9 mouse cellular contexts compared by ENCODE assay signal in the genomic region with DNA sequence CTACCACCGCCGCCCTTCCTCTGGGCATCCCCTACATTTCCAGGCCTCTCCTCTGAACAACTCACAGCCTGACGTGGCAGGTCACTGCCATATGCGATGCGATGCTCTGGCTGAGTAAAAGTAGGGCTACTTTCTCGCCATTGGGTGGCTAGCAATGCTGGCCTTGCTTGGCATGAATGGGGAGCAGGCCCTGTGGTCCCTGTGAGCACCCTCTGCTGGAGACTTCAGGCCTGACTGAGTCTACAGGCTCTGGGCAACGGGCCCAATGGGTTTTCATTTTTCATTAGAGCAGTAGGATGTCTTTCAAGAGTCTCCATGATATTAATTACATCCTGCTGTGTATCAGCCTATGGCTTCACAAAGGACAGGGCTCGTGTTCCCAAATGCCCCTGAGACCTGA. TPM values are rescaled to one million over a fixed set of nuclear protein-coding genes. Genes with fewer than 3 reads are reported as not detected.
DNase-seq lines count a peak whose midpoint lies in the region; ATAC-seq and TF ChIP-seq lines count a peak whose summit lies in the region.
"Had no signal": no experiment of that assay in that cellular context is flagged by ENCODE, and none has a peak within 500 bp of the region (broad histone marks: within the 10 kb centered on the region; RNA-seq: fewer than 3 reads in every experiment).

No protein-coding gene starts in this region.

- no peak overlapping the region for H3K9ac ChIP-seq in MEL (ENCODE audit: control insufficient read depth, low read depth, low read length, poor library complexity, severe bottlenecking)
- H3K9ac ChIP-seq: embryonic facial prominence, embryonic 13.5 days had no signal

- H3K9me3 ChIP-seq in MEL (replicated peaks; ENCODE audit: insufficient read depth, low read length): no peaks in the 10 kb centered on the region
- H3K9me3 ChIP-seq: embryonic facial prominence, embryonic 13.5 days had no signal

- peak; percentile 51 for DNase-seq in layer of hippocampus, adult 11-12 months (ENCODE audit: low spot score)
- no peak for DNase-seq in layer of hippocampus, adult 9-10 months (ENCODE audit: low spot score)
- DNase-seq in MEL (ENCODE audit: low read depth, low spot score): peak; percentile 43
- peak; percentile 20 for DNase-seq in forelimb bud, embryonic 11.5 days (ENCODE audit: low read depth, low spot score)
- DNase-seq in layer of hippocampus, adult 9-11 months: peak; percentile 52
- DNase-seq in ovary, postnatal 10 days (ENCODE audit: low spot score): peak; percentile 15

- TF ChIP-seq POLR2A in MEL (IDR thresholded peaks at IDR 0.05; ENCODE audit: control insufficient read depth in 1 of 2, insufficient read depth in 1 of 2, low read depth in 1 of 2, low read length in 2 of 2, poor library complexity in 1 of 2): no peak
- TF ChIP-seq POLR2A in bone marrow, adult 2 months (IDR thresholded peaks at IDR 0.05; ENCODE audit: borderline replicate concordance, control insufficient read depth, low read depth, low read length): no peak

- no peak for TF ChIP-seq EP300 in MEL (IDR thresholded peaks at IDR 0.05; ENCODE audit: low read depth in 1 of 2, low read length in 2 of 2)

- H3K4me1 ChIP-seq in MEL (ENCODE audit: control insufficient read depth in 1 of 2, insufficient read depth in 2 of 2, low read length in 2 of 2): peaks cover 0 to 9% of the 10 kb centered on the region in 2 experiments; a peak in 3 of 4 replicates
- no peaks in the 10 kb centered on the region for H3K4me1 ChIP-seq in bone marrow, adult 2 months (ENCODE audit: control insufficient read depth, insufficient read depth, low read length)
- H3K4me1 ChIP-seq: embryonic facial prominence, embryonic 13.5 days had no signal

- 51% methylated on average over 8 of the region's 8 CpGs for WGBS in bone marrow, adult 2 months

- H3K79me2 ChIP-seq in MEL (ENCODE audit: control insufficient read depth, insufficient read depth, low read length, poor library complexity): no peaks in the 10 kb centered on the region

- TF ChIP-seq RAD21 in MEL (IDR thresholded peaks at IDR 0.05; ENCODE audit: low read depth, low read length): peak; percentile 7; the same call in 1 of the 2 replicates

- TF ChIP-seq CTCF in MEL (IDR thresholded peaks at IDR 0.05 in 2 of 3, conservative IDR thresholded peaks at IDR 0.05 in 1 of 3; ENCODE audit: control insufficient read depth in 1 of 3, insufficient read depth in 1 of 3, low read depth in 2 of 3, low read length in 3 of 3, poor library complexity in 1 of 3, severe bottlenecking in 1 of 3): peak; percentile 17 to 67 (median 56)
- peak; percentile 51 for TF ChIP-seq CTCF in bone marrow, adult 2 months (IDR thresholded peaks at IDR 0.05; ENCODE audit: control insufficient read depth, insufficient read depth, low read length)

- no peaks in the 10 kb centered on the region for H3K27me3 ChIP-seq in MEL (ENCODE audit: control insufficient read depth in 1 of 2, insufficient read depth in 2 of 2, low read length in 2 of 2)
- H3K27me3 ChIP-seq: embryonic facial prominence, embryonic 13.5 days had no signal

- no peak overlapping the region for H3K4me3 ChIP-seq in MEL (ENCODE audit: control insufficient read depth in 1 of 2, insufficient read depth in 1 of 2, low read depth in 2 of 2, low read length in 2 of 2)
- H3K4me3 ChIP-seq in bone marrow, adult 2 months (replicated peaks; ENCODE audit: control insufficient read depth, low read depth, low read length): no peak overlapping the region
- H3K4me3 ChIP-seq: embryonic facial prominence, embryonic 13.5 days had no signal

- ATAC-seq in frontal cortex, adult (ENCODE audit: low TSS enrichment): no peak

- peaks cover 0 to 4% of the 10 kb centered on the region in 2 experiments; a peak in 2 of 4 replicates for H3K36me3 ChIP-seq in MEL (ENCODE audit: control insufficient read depth in 1 of 2, insufficient read depth in 2 of 2, low read length in 2 of 2)
- H3K36me3 ChIP-seq: embryonic facial prominence, embryonic 13.5 days had no signal

- H3K27ac ChIP-seq in MEL (ENCODE audit: control insufficient read depth, low read depth, low read length): no peak overlapping the region
- H3K27ac ChIP-seq in bone marrow, adult 2 months (ENCODE audit: control insufficient read depth, insufficient read depth, low read depth, low read length, poor library complexity): no peak overlapping the region
- H3K27ac ChIP-seq: embryonic facial prominence, embryonic 13.5 days had no signal

TF ChIP-seq in MEL, 35 proteins besides CTCF, POLR2A, EP300 and RAD21:
- TF ChIP-seq NELFE (IDR thresholded peaks at IDR 0.05; ENCODE audit: low read depth, low read length) (no peak), SMC3 (IDR thresholded peaks at IDR 0.05; ENCODE audit: low read depth, low read length) (peak; percentile 48), CHD1 (IDR thresholded peaks at IDR 0.05; ENCODE audit: low read depth, low read length) (no peak)

RNA-seq across cellular contexts. Expression of gene Zfp710, which starts 30.1 kb away (rescaled TPM):
- total RNA-seq in MEL (2012; rRNA removed): 11.8 and 14.8 TPM in 2 replicates
- polyA plus RNA-seq in MEL (2012; ENCODE audit: insufficient read depth in 1 of 2, insufficient read length in 2 of 2, low read depth in 1 of 2, low replicate concordance in 2 of 2, missing spikeins in 1 of 2): 10 to 100 TPM in 1 of 2 experiments, not detected in 1; 19.1 TPM
- polyA plus RNA-seq in bone marrow, adult 2 months (2011; ENCODE audit: insufficient read depth, insufficient read length, low replicate concordance, missing spikeins): 12.5 and 28.1 TPM in 2 replicates

RNA-seq across cellular contexts. Expression of gene Arpin, which starts 59.3 kb away (rescaled TPM):
- total RNA-seq in MEL (2012; rRNA removed): not detected in 2 replicates
- not detected for polyA plus RNA-seq in MEL (2012; ENCODE audit: insufficient read depth in 1 of 2, insufficient read length in 2 of 2, low read depth in 1 of 2, low replicate concordance in 2 of 2, missing spikeins in 1 of 2)
- polyA plus RNA-seq in bone marrow, adult 2 months (2011; ENCODE audit: insufficient read depth, insufficient read length, low replicate concordance, missing spikeins): 0.84 and 2.4 TPM in 2 replicates
